Mouse (Mus musculus) cerebellum, adult 2 months (tissue): ENCODE data around the gene Wdr89. TPM values are rescaled to one million over a fixed set of nuclear protein-coding genes. Genes with fewer than 3 reads are reported as not detected.

ENCODE experiments used
- DNase-seq, 2 experiments: peaks; one replicate each; pipeline ENCODE4 v3.0.0; 2021
- H3K27ac ChIP-seq: fragments of 200-500 bp; 2 replicates; pipeline ENCODE4 v1.5.1; 2012; ENCODE audit warnings: low read length, control low read depth, inconsistent platforms; ENCODE audit not compliant: insufficient read depth
- H3K27me3 ChIP-seq: fragments of 200-500 bp; 2 replicates; pipeline ENCODE4 v1.6.1; 2012; ENCODE audit warnings: inconsistent platforms, mild to moderate bottlenecking, low read length, moderate library complexity; ENCODE audit not compliant: control insufficient read depth, insufficient read depth
- H3K4me1 ChIP-seq: fragments of 200-500 bp; 2 replicates; pipeline ENCODE4 v1.6.1; 2011; ENCODE audit warnings: low read length; ENCODE audit not compliant: control insufficient read depth, insufficient read depth
- H3K4me3 ChIP-seq: fragments of 200-500 bp; replicated peaks from 2 replicates; pipeline ENCODE3; 2011; ENCODE audit warnings: mild to moderate bottlenecking, low read depth, low read length, control low read depth; ENCODE audit not compliant: insufficient read depth
- CTCF ChIP-seq: fragments of 200-500 bp; IDR thresholded peaks from 2 replicates; pipeline ENCODE4 v1.5.1; 2011; ENCODE audit warnings: low read depth, mild to moderate bottlenecking, control low read depth, low read length, moderate library complexity, borderline replicate concordance; ENCODE audit not compliant: insufficient read depth
- POLR2A ChIP-seq: fragments of 200-500 bp; IDR thresholded peaks from 2 replicates; pipeline ENCODE4 v1.6.1; 2011; ENCODE audit warnings: low read length, control low read depth, borderline replicate concordance; ENCODE audit not compliant: insufficient read depth
- WGBS: fragments of 180-500 bp; shearing (Covaris S2); methylation state at CpG from one replicate; pipeline ENCODE4 v1.1.7; 2018; 5-methylcytosine and 5-hydroxymethylcytosine counted together
- polyA plus RNA-seq: library from polyadenylated mRNA; depleted of rRNA; stranded (reverse); fragments of >200 nt; gene quantifications from 2 replicates; pipeline ENCODE4 v1.2.3, GENCODE M21; 2012; rRNA removed

Wdr89 gene
- polyA plus RNA-seq, 1 experiment = 5.4 TPM

GRCm38 (mm10) chr12:75596154-75597002, 73.0 kb downstream of the Wdr89 start, which contains the start of gene Ppp2r5e:
Ppp2r5e (minus strand) TSS chr12:75596245.
- H3K4me1 ChIP-seq = peaks cover 12% of the 10 kb centered on the region
- peak within 1 kb of the TSS; percentile 82 for H3K4me3 ChIP-seq
- H3K27me3 ChIP-seq = no peaks in the 10 kb centered on the region
- DNase-seq = peak; percentile 98 to 99
- peak within 1 kb of the TSS; percentile 100 for H3K27ac ChIP-seq
- no peak for TF ChIP-seq CTCF
- peak; percentile 71 for TF ChIP-seq POLR2A
- WGBS = under 1% methylated on average over 72 of the region's 72 CpGs

- peak in 1 of 2 experiments; percentile 52 for DNase-seq
- TF ChIP-seq CTCF (no peak), POLR2A (no peak)
- WGBS = 1% methylated on average over 95 of the region's 97 CpGs
- peak overlapping the region; percentile 75 for H3K27ac ChIP-seq
- no peaks in the 10 kb centered on the region for H3K27me3 ChIP-seq
- peak overlapping the region; percentile 82 for H3K4me3 ChIP-seq
- peaks cover 12% of the 10 kb centered on the region for H3K4me1 ChIP-seq
Measured at GRCm38 (mm10) chr12:75595291-75596153, 73.8 kb downstream of the Wdr89 start.

GRCm38 (mm10) chr12:75594404-75594803, 74.9 kb downstream of the Wdr89 start:
- no peak overlapping the region for H3K27ac ChIP-seq
- H3K4me3 ChIP-seq = peak overlapping the region; percentile 82
- 32% methylated on average over 5 of the region's 5 CpGs for WGBS
- peaks cover 12% of the 10 kb centered on the region for H3K4me1 ChIP-seq
- no peak for DNase-seq
- TF ChIP-seq CTCF = no peak
- no peak for TF ChIP-seq POLR2A
- no peaks in the 10 kb centered on the region for H3K27me3 ChIP-seq

GRCm38 (mm10) chr12:75593817-75594216, 75.5 kb downstream of the Wdr89 start:
- peaks cover 12% of the 10 kb centered on the region for H3K4me1 ChIP-seq
- no peaks in the 10 kb centered on the region for H3K27me3 ChIP-seq
- H3K4me3 ChIP-seq = peak overlapping the region; percentile 50
- 45% methylated on average over 4 of the region's 4 CpGs for WGBS
- no peak overlapping the region for H3K27ac ChIP-seq
- TF ChIP-seq CTCF (no peak), POLR2A (no peak)
- DNase-seq = no peak

- DNase-seq = no peak
- Histone ChIP-seq H3K27me3 (no peaks in the 10 kb centered on the region), H3K27ac (no peak overlapping the region), H3K4me3 (no peak overlapping the region), H3K4me1 (peaks cover 3% of the 10 kb centered on the region; the same call in 1 of the 2 replicates)
- TF ChIP-seq POLR2A = no peak
- TF ChIP-seq CTCF = 0 out of 2 replicates have a peak, but pooled peaks have one; percentile 13
Measured at GRCm38 (mm10) chr12:75587501-75587900, 81.8 kb downstream of the Wdr89 start.

GRCm38 (mm10) chr12:75583776-75584175, 85.6 kb downstream of the Wdr89 start:
- Histone ChIP-seq H3K27me3 (no peaks in the 10 kb centered on the region), H3K27ac (no peak overlapping the region), H3K4me1 (peaks cover 3% of the 10 kb centered on the region; the same call in 1 of the 2 replicates), H3K4me3 (no peak overlapping the region)
- no peak for TF ChIP-seq CTCF
- no peak for TF ChIP-seq POLR2A
- no peak for DNase-seq
- 43% methylated on average over 3 of the region's 3 CpGs for WGBS

Other genes with a start within 250 kb of the Wdr89 start
- 39.4 and 42.7 TPM in 2 replicates for gene Ppp2r5e, start 73.3 kb downstream of the Wdr89 start, polyA plus RNA-seq
- gene Sgpp1, start 66.2 kb upstream of the Wdr89 start, polyA plus RNA-seq = 39.9 and 40.6 TPM in 2 replicates
- 39.3 and 45.0 TPM in 2 replicates for gene Syne2, start 148.6 kb upstream of the Wdr89 start, polyA plus RNA-seq